Mouse (Mus musculus) left cerebral cortex, postnatal 36 days (tissue): ENCODE data around the gene Zfp57. TPM values are rescaled to one million over a fixed set of nuclear protein-coding genes. Genes with fewer than 3 reads are reported as not detected.
"Not testable (repeated sequence)": the region's sequence is repeated elsewhere in the genome, so short reads cannot be mapped to it uniquely, and the experiment has no call there.

Experiments used
- DNase-seq, 2 experiments: peaks; one replicate each; pipeline ENCODE4 v3.0.0; 2021 to 2022; ENCODE audit warnings: low spot score in 2 of 2, mixed read lengths in 1 of 2
- intact Hi-C: fragments of 180-260 bp; cut with DNase I; formaldehyde crosslinking; loops from one replicate; pipeline ENCODE4 v1.15.1; 2025
- total RNA-seq, 2 experiments: library from RNA; stranded (reverse); gene quantifications; 2 replicates each; pipeline ENCODE4 v1.2.3; 2021

Gene Zfp57
- total RNA-seq, 2 experiments from 2014 or later: 11.5 to 20.4 TPM

DNA sequence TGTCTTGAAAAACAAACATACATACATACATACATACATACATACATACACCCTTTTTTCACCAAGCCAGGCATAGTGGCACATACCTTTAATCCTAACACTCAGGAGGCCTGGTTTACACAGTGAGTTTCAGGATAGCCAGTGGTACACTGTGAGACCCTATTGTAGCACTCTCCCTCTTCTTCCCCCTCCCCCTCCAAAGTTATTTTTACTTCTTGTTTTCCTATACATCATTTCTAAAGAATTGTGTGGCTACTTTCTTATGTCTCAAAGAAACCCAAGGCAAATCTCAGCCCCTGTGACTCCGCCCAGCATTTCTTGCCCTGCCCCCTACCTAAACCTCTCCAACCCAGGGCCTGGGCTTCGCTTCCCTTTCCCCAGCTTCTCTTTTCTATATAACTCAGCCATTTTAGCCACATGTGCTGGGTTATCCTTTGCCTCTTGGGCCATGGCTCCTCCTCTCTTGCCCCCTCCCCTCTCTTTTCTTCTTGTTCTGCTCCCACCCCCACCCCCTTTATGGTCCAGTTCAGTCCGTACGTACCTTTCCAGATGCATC lies 7.1 kb upstream of the Zfp57 start:
- no peak for DNase-seq
- intact Hi-C loops: no loop called here

DNA sequence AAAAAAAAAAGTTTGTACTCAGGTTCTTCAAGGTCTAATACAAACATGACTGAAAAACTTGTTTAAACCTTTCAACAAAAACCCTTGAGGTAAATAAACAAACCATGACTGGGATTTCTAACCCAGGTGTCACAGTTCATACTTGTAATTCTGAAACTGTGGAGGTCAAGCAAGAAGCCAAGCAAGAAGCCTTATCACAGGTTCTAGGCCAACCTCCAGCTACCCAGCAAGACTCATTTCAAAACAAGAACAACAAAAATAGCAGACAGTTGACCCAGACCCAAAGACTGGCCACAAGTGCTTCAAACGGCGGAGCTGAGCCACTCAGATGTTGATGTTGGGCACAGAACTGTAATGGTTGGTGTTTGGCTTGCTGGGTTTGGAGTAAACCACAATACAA lies 6.4 kb upstream of the Zfp57 start:
- intact Hi-C loops: no loop called here
- no peak for DNase-seq

DNA sequence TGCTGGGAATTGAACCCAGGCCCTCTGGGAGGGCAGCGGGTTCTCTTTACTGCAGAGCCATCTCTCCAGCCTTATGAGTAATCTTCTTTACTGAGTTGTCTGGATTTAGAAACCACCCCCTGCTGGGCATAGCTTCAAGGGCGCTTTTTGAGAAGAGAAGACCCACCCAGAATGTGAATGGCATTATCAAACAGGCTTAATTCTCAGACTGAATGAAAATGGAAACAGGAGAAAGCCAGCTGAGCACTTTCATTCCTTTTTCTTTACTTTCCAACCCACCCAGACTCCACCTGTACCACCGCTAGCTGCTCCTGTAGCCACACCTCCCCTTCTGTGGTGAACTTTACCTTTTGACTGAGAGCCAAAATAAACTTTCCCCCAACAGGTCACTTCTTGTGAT lies 5.5 kb upstream of the Zfp57 start:
- DNase-seq: no peak

DNA sequence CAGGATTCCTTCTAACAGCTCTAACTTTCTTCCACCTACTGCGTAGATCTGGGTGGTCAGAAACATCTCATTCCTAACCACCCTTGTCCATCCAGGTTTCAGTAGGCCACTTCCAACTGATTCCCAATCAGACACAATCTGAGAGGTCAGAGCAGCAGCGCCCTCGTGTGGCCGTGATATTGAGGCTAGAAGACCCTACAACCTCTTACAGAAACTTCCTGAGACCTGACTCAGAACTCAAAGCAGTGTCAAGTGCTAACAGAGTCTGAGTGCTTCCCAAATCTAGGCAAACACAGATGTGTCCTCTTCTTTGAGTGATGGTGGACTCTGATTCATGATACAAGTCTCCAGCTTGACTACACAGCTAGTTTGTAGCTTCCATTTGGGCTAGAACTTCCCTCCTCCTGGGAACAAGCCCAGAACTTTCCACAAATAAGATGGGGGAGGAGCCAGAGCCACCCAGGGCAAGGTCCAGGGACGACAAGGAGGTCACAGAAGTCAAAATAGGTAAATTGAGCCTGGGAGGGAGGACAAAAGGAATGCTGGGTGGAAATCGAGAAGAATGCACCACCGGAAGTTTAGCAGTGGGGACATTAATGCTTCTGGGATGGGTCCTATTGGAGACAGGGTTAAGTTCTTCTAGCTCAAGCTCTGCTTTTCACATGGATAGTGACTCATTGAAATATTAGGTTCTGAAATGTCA lies 3.8 kb upstream of the Zfp57 start:
- intact Hi-C loops: loop anchor here (2.0 to 5.0 kb wide), 2 partner anchors 38 to 50 kb away; partner anchors contain the start of genes Gabbr1, Znrd1 and Znrd1as
- DNase-seq: peak; percentile 62 to 67

More for the DNA sequence above, 5.5 kb upstream of the Zfp57 start:
- intact Hi-C loops: loop anchor here (5.0 kb wide), 1 partner anchor 52 kb away; the partner anchor contains the start of gene Gabbr1

DNA sequence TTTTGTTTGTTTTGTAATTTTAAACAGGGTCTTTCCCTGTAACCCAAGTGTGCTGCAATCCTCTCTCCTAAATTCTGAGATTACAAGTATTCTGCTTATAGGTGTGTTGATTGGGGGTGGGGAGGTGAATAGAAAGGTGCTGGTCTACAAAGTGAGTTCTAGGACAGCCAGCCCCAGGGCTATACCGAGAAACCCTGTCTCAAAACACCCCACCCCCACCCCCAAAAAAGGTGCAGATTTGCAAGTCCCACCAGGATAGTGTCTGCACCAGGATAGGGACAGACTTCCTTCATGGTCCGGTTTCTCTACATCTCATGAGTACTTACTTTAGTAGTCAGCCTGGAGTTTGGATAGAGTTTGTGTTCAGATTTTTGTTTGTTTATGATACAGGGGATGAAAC lies 2.5 kb upstream of the Zfp57 start:
- no peak for DNase-seq
- intact Hi-C loops: loop anchor here (5.0 kb wide), 1 partner anchor 49 kb away; the partner anchor contains the start of gene Gabbr1

DNA sequence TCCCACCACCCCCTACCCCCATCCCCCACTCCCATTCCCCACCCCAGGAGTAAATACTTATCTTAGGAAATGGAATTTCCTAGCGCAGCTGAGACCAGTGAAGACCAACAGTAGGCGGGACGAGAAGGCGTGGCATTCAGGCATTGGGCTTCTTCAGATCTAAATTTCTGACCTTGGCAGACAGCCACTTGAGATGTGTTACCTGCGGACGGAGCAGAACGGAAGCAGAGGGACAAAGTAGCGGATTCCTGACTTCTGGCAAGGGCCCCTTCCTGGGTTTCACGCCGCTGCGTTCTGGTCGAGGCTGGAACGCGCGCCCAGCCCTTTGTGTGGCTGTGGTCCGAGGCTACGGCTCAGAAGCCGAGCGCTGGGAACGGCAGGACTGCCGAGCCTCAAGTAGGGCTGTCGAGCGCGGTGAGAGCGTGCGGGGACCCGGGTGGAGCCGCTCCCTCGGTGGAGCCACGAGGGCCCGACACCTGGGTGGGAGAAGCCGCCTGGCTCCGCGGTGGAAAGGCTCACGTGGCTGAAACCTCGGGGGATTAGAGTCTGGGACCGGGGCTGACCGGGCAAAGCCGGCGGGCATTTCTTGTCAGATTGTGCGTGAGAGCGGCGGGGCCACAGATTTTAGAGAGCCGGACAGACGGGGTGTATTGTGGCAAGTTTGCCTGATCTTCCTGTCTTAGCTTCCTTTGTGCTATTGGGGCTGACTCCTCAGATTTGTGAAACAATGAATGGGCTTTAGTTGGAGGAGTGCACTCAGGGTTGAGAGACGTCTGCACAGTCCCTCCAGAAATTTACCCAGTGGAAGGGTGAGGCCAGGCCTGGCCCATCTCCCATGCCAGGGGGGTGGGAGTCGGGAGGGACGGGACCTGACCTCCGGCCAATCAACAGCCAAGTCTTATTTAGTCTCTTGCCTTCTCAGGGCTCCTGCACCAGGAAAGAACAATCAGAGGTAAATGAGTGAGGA lies 1.7 kb downstream of the Zfp57 start:
- intact Hi-C loops: no loop called here
- DNase-seq: peak in 1 of 2 experiments; percentile 33

DNA sequence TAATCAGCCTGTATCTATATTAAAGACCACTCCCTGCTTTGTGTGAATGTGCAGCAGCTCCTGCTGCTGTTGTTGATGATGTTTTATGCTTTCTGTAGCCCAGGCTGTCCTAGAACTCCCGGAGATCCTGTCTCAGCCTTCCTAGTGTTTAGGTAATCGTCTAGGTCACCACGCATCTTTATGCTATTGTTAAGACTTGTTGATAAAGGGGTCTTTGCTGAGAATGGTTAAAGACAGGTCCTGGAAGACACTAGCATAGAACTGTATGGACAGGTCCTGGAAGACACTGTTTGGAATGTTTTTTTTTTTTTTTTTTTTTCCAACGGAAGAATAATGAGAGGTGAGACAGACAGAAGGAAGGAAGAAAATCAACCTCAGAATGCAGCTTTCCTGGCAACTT lies 2.4 kb downstream of the Zfp57 start:
- DNase-seq: no peak
- intact Hi-C loops: no loop called here

DNA sequence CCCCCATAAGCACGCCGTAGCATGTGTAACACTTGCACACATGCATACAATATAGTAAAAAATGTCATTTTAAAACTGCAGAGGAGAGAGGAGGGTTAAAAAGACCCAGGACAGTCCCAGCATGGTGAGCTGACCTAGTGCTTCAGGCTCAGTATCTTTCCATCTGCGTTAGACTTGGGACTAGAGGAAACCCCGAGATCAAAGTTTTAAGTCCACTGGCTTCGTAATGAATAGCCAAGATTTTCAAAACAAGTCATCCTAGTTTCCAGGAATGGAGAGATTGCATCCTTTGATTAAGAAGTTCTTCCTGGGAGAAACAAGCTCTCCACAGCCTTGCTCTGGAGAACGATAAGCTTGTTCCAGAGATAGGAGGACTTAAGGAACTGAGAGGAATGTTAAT lies 7.2 kb downstream of the Zfp57 start:
- DNase-seq: no peak
- intact Hi-C loops: no loop called here

DNA sequence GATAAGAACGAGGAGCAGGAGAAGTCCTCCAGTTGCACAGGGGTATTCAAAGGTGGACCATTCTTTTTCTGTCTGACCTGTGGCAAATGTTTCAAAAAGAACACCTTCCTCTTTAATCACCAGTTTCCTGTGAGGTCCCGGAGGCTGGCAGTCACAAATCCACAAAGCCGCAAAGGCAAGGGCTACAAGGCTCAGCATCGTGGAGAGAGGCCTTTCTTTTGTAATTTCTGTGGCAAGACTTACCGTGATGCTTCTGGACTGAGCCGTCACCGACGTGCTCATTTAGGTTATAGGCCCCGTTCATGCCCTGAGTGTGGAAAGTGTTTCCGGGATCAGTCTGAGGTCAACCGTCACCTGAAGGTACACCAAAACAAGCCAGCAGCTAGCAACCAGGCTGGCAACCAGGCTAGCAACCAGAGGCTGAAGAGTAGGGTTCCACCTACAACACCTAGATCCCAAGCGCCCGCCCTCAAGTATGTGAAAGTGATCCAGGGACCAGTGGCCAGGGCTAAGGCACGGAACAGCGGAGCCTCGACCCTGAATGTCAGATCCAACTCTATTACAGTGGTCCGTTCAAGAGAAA lies 8.6 kb downstream of the Zfp57 start:
- intact Hi-C loops: no loop called here
- no peak for DNase-seq

DNA sequence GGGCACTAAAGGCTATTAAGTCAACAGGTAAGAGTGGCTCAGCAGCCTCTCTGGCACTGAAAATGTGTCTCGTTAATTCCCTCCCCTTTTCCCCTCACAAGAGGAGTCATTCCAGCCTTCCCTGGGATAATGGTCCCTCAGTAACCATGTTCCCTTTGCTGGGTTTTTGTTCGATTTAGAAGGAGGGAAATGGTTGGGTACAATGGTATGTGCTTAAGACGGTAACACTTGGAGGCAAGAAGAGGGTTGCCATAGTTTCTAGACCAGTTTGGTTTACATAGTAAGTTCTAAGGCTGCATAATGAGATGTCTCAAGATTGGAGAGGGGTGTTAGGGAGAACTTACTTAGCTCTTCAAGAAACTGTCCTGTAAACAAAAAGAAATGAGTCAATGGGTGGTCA lies 10.8 kb downstream of the Zfp57 start:
- no peak for DNase-seq
- intact Hi-C loops: no loop called here

DNA sequence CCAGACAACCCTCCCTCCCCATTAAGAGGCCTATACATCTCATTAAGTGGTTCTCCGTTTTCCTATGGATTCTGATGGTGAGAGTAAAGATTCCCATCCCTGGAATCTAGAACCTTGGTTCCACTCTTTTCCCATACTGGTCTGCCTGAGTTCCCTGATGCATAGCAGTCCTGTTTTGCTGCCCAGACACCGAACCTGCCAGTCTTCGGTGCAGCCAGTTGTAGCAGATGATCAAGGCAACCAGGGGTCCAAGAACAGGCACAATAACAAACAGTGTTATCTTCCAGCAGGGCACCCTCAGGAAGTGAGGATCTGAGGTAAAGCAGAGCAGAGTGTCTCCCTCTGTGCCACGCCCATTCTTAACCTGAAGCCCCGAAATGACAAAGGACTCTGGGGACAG lies 11.2 kb downstream of the Zfp57 start:
- intact Hi-C loops: no loop called here
- DNase-seq: no peak

DNA sequence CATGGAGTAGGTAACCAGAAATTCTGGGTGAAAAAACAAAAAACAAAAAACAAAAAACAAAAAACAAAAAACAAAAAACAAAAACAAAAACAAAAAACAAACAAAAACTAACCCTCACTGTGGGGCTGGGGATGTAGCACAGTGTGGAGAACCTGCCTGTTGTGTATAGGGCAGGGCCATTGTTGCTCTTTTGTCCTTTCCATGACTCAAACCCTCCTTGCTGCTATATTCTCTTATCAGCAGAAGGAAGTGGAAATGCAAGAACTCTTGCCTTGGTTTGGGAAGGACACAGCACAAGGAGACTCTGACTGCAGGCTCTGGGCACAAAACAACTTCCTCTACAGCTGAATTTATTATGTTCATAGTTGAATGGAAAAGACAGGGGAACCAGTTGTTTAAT lies 15.4 kb downstream of the Zfp57 start:
- intact Hi-C loops: no loop called here
- DNase-seq: no peak

DNA sequence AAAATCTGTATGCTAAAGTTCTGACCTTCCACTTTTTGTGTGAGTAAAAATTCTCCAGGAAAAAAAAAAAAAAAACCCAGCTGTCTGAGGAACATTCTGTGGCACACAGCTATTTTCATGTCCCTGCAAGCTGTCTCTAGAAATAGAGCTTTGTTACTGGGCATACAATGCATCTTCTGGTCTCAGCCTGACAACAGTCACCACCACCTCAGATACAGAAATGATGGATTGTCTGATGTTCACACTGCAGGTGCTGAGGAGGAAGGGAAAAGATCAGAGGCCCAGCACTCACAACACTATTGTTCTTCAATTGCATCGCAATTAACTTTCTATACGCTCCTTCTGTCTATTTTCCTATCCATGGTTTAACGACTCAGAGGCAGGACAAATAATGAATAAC lies 17.4 kb downstream of the Zfp57 start:
- intact Hi-C loops: no loop called here
- DNase-seq: peak; percentile 21 to 30

DNA sequence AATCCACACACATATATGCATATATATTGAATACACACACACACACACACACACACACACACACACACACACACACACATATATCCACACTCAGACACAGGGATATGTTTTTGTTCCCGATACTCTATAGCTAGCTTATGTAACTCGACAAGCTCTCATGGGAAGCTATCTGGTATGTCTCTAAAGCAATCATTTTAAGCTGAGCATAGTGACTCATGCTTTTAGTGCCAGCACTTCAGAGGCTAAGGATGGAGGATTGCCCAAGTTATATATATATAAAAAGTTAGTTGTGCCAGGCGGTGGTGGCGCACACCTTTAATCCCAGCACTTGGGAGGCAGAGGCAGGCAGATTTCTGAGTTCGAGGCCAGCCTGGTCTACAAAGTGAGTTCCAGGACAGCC lies 18.3 kb downstream of the Zfp57 start:
- DNase-seq, intact Hi-C loops: not testable (repeated sequence)

DNA sequence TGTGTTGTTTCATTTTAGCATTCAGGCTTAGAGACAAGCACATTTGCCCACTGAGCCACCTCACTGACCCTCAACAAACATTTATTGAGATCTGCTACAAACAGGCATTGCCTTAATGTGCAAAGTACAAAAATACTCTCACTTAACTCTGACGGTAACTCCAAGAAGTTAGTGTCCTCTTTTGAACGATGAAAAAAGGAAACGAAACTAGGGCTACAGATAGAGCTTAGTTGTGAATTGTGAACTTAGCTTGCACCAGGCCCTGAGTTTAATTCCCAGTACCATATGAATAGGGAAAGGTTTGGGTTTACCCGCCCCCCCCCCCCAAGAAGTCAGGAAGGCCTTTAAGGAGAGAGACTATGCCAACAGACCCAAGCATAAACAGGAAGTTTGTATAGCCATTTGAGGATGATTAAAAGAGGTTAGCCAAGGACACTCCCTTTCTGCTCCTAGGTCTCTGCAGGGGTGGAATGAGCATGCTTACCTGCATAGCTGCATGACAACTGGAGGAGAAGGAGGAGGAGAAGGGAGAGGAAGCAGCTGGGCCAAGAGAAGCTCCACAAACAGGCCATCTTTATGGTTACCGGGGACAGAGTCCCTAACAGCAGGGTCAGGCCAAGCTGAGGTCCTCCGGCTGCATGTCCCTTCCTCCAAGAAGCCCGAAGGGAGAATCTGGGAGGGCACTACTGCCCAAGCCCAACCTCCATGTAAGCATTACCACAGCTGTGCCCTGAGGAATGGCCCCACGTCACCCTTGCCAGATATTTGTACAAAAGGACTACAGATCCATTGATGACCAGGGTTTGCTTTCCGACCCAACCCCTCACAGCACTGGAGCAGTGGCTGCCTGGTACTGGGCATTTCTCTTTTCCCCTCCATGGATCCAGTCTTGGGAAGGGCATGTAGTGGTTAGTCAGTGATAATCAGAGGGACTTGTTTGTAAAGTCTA lies 21.9 kb downstream of the Zfp57 start, which contains the start of gene Mog:
Mog (minus strand) TSS at position 771 of the 949 bp plus-strand sequence.
- intact Hi-C loops: no loop called here
- no peak for DNase-seq

DNA sequence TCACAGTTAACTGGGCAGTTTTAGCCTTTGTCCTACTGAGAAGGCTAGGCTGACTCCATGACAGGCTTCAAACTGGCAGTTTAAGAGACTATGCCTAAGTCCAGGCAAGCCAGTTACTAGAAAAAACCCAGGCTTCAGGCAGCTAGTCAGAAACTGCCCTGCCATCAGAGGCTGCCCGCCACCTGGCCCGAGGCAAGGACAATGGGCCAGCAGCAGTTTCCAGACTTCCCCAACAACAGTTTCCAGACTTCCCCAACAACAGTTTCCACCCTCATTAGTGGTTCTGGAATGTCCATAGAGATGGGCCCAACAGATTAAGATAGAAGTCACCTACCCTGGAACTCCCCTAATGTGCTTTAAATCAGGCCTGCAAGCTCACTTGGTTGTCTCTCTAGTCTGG lies 25.5 kb downstream of the Zfp57 start:
- intact Hi-C loops: no loop called here
- no peak for DNase-seq

DNA sequence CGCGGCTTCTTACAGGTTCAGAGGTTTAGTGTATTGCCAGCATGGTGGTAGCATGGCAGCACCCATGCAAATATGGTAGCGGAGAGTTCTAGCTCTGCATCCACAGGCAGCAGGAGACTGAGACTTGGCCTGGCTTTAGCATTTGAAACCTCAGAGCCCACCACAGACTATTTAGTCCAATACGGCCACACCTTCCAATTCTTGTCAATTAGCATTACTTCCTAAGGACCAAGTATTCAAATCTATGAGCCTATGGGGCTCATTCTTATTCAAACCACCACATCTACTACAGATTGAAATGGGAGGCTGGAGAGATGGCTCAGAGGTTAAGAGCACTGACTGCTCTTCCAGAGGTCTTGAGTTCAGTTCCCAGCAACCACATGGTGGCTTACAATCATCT lies 26.5 kb downstream of the Zfp57 start:
- intact Hi-C loops: no loop called here
- no peak for DNase-seq

DNA sequence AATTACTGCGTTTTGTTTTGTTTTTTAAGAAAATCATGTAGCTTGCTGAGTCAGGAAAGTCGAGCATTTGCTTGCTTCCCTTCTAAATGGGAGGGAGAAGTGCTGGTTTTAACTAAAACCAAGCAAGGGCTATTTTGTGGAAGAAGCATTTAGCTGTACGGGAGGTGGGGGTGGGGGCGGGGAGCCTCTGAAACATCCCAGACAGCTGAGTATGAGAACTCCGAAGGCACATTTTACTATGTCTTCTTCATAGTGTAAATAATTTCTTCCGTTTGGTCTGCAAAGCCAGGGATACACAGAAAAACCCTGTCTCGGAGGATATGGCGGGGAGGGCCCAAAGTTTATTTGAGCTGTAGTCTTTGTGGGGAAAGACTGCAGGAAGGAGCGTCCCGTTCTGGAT lies 27.2 kb downstream of the Zfp57 start:
- no peak for DNase-seq
- intact Hi-C loops: no loop called here

DNA sequence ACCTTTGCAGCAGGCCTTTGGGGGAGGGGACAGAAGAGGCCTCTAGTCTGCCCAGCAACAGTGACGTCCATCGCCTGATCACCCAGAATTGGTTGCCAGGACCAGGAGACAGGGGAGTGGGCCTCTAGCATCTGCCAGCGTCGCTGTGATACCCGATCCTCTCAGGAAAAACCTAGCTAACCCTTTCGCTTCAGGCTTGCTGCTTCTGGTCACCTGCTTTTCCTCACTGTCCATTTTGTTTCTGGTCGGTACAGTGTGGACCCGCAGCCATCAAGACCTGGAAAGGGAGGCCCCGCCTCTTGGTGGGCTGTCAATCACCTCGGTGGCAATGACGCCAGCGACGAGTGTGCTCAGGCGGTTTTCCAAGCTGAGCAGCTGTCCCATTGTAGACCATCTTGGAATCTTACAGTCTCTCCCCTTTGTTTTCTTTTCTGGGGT lies 27.7 kb downstream of the Zfp57 start:
- intact Hi-C loops: no loop called here
- peak; percentile 93 to 94 for DNase-seq
